Mouse (Mus musculus) liver, postnatal 0 days (tissue): ENCODE measurements around the gene Ccl25.

Experiments
- CTCF ChIP-seq: sonication (generic); IDR thresholded peaks from 2 replicates; pipeline ENCODE4 v1.5.1; 2016; ENCODE audit warnings: antibody characterized with exemption, low read depth
- EP300 ChIP-seq: IDR thresholded peaks from 2 replicates; pipeline ENCODE4 v1.6.1; 2016; ENCODE audit warnings: antibody characterized with exemption, low read depth, mild to moderate bottlenecking

- no peak for TF ChIP-seq EP300
- TF ChIP-seq CTCF = no peak
Observed at GRCm38 (mm10) chr8:4275275-4276110, 49.5 kb upstream of the Ccl25 start, which contains the start of gene Timm44.
